Mouse (Mus musculus): ENCODE measurements at regions not wholly inside any gene's neighbourhood (a gene's known extent, or its start where the extent isn't known, plus 50 kb on each side); places are given as distances from the start of the nearest gene placed in this dataset.

- DNase-seq (ENCODE audit: low spot score in 2 of 2), result no peak
Observed at GRCm38 (mm10) chr14:101382838-101383237, 182.7 kb upstream of the Prr30 start.

GRCm38 (mm10) chr14:101381943-101382342, 181.8 kb upstream of the Prr30 start:
- no peak for DNase-seq (ENCODE audit: low spot score in 2 of 2)

GRCm38 (mm10) chr14:101379663-101380006, 179.5 kb upstream of the Prr30 start:
- no peak for DNase-seq (ENCODE audit: low spot score in 2 of 2)

- DNase-seq (ENCODE audit: low spot score in 2 of 2), result peak; percentile 79 to 89
Observed at GRCm38 (mm10) chr14:101378965-101379662, 179.0 kb upstream of the Prr30 start.

GRCm38 (mm10) chr14:101378545-101378944, 178.4 kb upstream of the Prr30 start:
- no peak for DNase-seq (ENCODE audit: low spot score in 2 of 2)

GRCm38 (mm10) chr14:101376690-101377089, 176.6 kb upstream of the Prr30 start:
- no peak for DNase-seq (ENCODE audit: low spot score in 2 of 2)

GRCm38 (mm10) chr14:101375833-101376232, 175.7 kb upstream of the Prr30 start:
- no peak for DNase-seq (ENCODE audit: low spot score in 2 of 2)

- no peak for DNase-seq (ENCODE audit: low spot score in 2 of 2)
Observed at GRCm38 (mm10) chr14:101373864-101374263, 173.7 kb upstream of the Prr30 start.

- DNase-seq (ENCODE audit: low spot score in 2 of 2), result no peak
Observed at GRCm38 (mm10) chr14:101359860-101360259, 159.7 kb upstream of the Prr30 start.

- DNase-seq (ENCODE audit: low spot score in 2 of 2), result no peak
Observed at GRCm38 (mm10) chr14:101353009-101353378, 152.9 kb upstream of the Prr30 start.

GRCm38 (mm10) chr14:101352046-101353008, 152.2 kb upstream of the Prr30 start:
- peak; percentile 71 to 76 for DNase-seq (ENCODE audit: low spot score in 2 of 2)

GRCm38 (mm10) chr14:101340331-101340730, 140.2 kb upstream of the Prr30 start:
- DNase-seq (ENCODE audit: low spot score in 2 of 2), result no peak

GRCm38 (mm10) chr14:101332015-101332414, 131.9 kb upstream of the Prr30 start:
- no peak for DNase-seq (ENCODE audit: low spot score in 2 of 2)

- peak; percentile 50 to 56 for DNase-seq (ENCODE audit: low spot score in 2 of 2)
Observed at GRCm38 (mm10) chr14:101327421-101327820, 127.3 kb upstream of the Prr30 start.

- DNase-seq (ENCODE audit: low spot score in 2 of 2), result no peak
Observed at GRCm38 (mm10) chr14:101326477-101326941, 126.4 kb upstream of the Prr30 start.

- DNase-seq (ENCODE audit: low spot score in 2 of 2), result no peak
Observed at GRCm38 (mm10) chr14:101323361-101323760, 123.2 kb upstream of the Prr30 start.

GRCm38 (mm10) chr14:101307920-101308319, 107.8 kb upstream of the Prr30 start:
- DNase-seq (ENCODE audit: low spot score in 2 of 2), result no peak

GRCm38 (mm10) chr14:101304487-101305032, 104.4 kb upstream of the Prr30 start:
- no peak for DNase-seq (ENCODE audit: low spot score in 2 of 2)

GRCm38 (mm10) chr14:101297841-101298240, 97.7 kb upstream of the Prr30 start:
- no peak for DNase-seq (ENCODE audit: low spot score in 2 of 2)

- DNase-seq (ENCODE audit: low spot score in 2 of 2), result peak; percentile 50 to 60
Observed at GRCm38 (mm10) chr14:101294693-101295092, 94.6 kb upstream of the Prr30 start.

- DNase-seq (ENCODE audit: low spot score in 2 of 2), result no peak
Observed at GRCm38 (mm10) chr14:101287755-101288154, 87.6 kb upstream of the Prr30 start.

- DNase-seq (ENCODE audit: low spot score in 2 of 2), result no peak
Observed at GRCm38 (mm10) chr14:101269048-101269789, 69.1 kb upstream of the Prr30 start.
